Mouse (Mus musculus) midbrain, embryonic 11.5 days (tissue): ENCODE measurements around the gene Scamp2. TPM values are rescaled to one million over a fixed set of nuclear protein-coding genes. Genes with fewer than 3 reads are reported as not detected.

Experiments
- polyA plus RNA-seq: library from polyadenylated mRNA; unstranded; fragments of >200 nt; fragmentation: Nextera tagmentation; extraction: Ambion mirVana; gene quantifications from 2 replicates; pipeline ENCODE4 v1.2.1, GENCODE M21; 2014

Scamp2 gene
- polyA plus RNA-seq, 1 experiment from 2014 or later: 58.2 TPM

Other genes with a start within 250 kb of the Scamp2 start
- 18.6 and 22.9 TPM in 2 replicates for gene Ppcdc, start 120.8 kb upstream of the Scamp2 start, polyA plus RNA-seq
- gene Scamp5, start 92.9 kb upstream of the Scamp2 start, polyA plus RNA-seq: 17.6 and 17.7 TPM in 2 replicates
- gene Rpp25, start 56.9 kb upstream of the Scamp2 start, polyA plus RNA-seq: 12.8 and 14.1 TPM in 2 replicates
- 730 and 739 TPM in 2 replicates for gene Cox5a, start 39.7 kb upstream of the Scamp2 start, polyA plus RNA-seq
- gene Fam219b, start 23.4 kb upstream of the Scamp2 start, polyA plus RNA-seq: 16.0 and 16.1 TPM in 2 replicates
- gene Mpi, start 8.2 kb upstream of the Scamp2 start, polyA plus RNA-seq: 49.8 and 54.0 TPM in 2 replicates
- gene Ulk3, start 28.5 kb downstream of the Scamp2 start, polyA plus RNA-seq: 7.3 and 8.1 TPM in 2 replicates
- gene Cplx3, start 45.3 kb downstream of the Scamp2 start, polyA plus RNA-seq: 3.0 and 3.1 TPM in 2 replicates
- gene Lman1l, start 59.8 kb downstream of the Scamp2 start, polyA plus RNA-seq: 0.08 TPM in 1 of 2 replicates, not detected in the other
- 29.2 and 32.3 TPM in 2 replicates for gene Csk, start 92.7 kb downstream of the Scamp2 start, polyA plus RNA-seq
- not detected in 2 replicates for gene Cyp1a2, start 122.8 kb downstream of the Scamp2 start, polyA plus RNA-seq
- not detected in 2 replicates for gene Cyp1a1, start 127.0 kb downstream of the Scamp2 start, polyA plus RNA-seq
- 27.7 and 30.0 TPM in 2 replicates for gene Edc3, start 147.6 kb downstream of the Scamp2 start, polyA plus RNA-seq
- 84.2 and 91.6 TPM in 2 replicates for gene Clk3, start 204.9 kb downstream of the Scamp2 start, polyA plus RNA-seq